Mouse (Mus musculus): ENCODE data around the gene Ccnj.

DNA sequence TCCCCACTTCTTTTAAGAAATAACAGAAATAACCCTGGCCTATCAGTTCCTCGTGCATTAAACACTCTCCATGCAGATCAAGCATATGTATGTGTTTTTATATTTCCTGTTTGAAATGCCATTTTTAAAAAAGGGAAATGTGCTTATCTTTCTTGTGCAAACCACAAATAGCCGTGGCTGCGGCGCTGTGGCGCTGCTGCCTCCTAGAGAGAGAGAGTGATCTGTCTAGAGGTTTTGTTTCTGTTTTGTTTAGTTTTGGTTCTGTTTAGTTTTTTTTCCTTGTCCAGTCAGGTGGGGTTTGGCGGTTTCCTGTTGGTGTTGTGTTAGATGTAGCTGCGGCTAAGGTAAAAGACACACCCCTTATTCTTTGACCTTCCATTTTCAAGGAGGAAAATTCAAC lies 12.3 kb upstream of the Ccnj start:
- TF ChIP-seq GATA1 (IDR thresholded peaks at IDR 0.05; ENCODE audit: borderline replicate concordance, low read length) (peak; percentile 66; the same call in 1 of the 3 replicates), FLI1 (IDR thresholded peaks at IDR 0.05; ENCODE audit: low read length) (no peak)

Measured in megakaryocyte, embryonic 14.5 days (primary cell).